Mouse (Mus musculus) left cerebral cortex, adult 8-10 months (tissue): ENCODE measurements at regions not wholly inside any gene's neighbourhood (a gene's known extent, or its start where the extent isn't known, plus 50 kb on each side); places are given as distances from the start of the nearest gene placed in this dataset.

ENCODE experiments used
- DNase-seq, 2 experiments: peaks; one replicate each; pipeline ENCODE4 v3.0.0; 2022; ENCODE audit warnings: low spot score in 2 of 2

GRCm38 (mm10) chr13:60123964-60124363 is 53.2 kb downstream of the Gas1 start:
- DNase-seq: no peak

DNA sequence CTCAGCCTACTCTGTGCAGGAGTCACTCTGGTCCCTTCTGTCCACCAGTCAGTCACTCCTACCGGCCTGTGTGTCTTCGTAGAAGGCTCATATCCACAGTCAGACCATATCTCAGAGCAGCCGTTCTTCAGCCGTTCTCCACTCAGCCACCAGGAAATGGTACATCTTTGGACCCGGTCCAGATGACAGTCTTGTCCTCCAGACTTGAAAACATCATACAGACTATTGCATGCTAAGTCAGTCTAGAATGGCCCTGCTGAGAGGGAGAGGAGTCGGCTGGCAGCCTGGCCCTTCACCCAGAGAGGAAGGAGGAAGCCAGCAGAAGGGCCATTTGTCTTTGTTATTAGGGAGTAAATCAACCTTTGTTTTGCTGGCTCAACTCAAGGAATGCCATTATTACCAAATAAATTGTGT is 54.0 kb downstream of the Gas1 start:
- no peak for DNase-seq

DNA sequence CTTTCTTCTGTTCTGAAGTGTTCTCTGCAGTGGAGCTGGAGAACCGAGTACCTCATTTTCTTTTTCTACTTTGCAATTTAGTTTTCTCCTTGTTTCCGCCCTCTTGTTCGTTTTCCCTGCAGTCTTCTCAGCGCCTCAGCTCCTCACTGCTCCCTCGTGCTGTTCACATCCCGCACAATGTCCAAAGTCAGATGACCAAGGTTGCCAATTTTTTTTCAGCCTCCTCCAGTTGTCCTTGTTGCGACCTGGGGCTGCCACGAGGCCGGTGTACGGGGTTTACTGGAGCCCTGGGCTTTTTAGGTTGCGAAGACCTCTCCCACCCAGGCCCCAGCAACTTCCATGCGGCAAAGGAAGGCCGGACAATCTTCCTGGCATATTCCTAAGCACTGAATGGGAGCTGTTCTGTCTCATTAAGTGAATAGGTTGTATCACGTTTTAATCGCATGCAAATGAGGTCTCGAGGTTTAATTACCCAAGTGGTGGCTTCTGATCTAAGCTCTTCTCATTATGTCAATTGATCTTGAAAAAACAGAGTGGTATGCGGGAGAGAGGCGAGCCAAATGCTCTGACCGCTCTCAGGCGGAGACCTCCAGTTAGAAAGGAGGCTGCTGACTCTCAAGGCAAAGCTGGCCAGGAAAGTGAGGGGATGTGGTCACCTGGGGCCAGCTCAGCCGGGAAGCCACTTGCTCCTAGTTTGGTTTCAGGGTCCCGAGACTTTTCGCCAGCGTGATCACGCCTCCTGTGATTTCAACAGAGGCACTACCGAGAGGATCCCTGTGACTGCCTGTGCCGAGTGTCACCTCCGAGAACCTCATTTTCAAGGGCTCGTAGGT is 54.6 kb downstream of the Gas1 start:
- DNase-seq: no peak

- no peak for DNase-seq
Measured at GRCm38 (mm10) chr13:60111465-60111864, 65.7 kb downstream of the Gas1 start.

DNA sequence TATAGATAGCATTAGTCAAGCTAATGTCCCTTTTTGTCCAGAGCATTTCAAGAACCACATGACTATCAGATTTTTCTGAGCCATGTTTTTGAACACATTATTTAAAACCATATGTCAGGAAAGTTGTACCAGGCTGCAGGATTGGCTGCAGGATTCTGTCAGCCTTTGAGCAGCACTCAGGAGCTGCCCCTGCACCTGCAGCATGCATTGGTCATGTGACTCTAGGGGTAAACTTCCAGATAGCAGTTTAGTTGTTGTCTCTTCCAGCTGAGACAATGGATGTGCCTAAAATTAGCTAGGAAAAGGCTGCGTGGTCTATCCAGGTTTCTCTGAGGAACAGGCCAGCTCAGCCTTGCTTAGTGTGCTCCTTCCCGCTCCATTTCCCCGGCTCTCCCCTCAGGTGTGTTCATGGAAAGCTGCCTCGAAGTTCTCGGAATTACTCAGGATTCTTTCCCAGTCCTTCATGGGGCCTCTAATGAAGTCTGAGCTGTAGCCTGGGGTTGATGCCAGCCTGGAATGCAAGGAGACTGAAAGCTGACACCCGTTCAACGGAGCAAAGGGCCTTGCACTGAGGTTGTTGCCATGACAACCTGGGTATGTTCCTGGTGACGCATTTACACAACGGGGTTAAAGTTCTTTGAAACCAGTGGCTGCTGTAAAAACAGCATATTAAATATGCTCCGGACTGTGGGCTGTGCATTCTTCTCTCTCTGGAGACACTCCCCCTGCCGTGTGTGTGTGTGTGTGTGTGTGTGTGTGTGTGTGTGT is 66.9 kb downstream of the Gas1 start:
- DNase-seq: peak in 1 of 2 experiments; percentile 23

GRCm38 (mm10) chr13:60105286-60105685 is 71.9 kb downstream of the Gas1 start:
- DNase-seq: peak in 1 of 2 experiments; percentile 55

DNA sequence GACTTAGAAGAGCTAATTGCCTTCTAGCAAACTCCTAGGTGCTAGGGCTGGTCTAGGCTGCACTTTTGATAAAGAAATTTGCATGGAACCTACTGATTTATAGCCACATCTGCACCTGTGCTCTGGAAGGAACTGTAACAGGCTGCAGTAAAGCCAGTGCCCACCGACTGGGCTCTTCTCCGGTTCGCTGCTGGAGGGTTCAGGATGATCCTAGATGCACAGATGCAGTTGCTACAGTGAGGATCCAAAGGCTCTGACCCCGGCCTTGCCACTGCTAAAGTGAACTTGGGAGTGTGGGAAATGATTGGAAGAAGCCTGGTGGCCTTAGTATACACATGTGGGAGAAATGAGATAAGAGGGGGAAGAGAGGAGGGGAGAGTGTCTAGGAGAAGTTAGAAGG is 75.5 kb downstream of the Gas1 start:
- no peak for DNase-seq

DNA sequence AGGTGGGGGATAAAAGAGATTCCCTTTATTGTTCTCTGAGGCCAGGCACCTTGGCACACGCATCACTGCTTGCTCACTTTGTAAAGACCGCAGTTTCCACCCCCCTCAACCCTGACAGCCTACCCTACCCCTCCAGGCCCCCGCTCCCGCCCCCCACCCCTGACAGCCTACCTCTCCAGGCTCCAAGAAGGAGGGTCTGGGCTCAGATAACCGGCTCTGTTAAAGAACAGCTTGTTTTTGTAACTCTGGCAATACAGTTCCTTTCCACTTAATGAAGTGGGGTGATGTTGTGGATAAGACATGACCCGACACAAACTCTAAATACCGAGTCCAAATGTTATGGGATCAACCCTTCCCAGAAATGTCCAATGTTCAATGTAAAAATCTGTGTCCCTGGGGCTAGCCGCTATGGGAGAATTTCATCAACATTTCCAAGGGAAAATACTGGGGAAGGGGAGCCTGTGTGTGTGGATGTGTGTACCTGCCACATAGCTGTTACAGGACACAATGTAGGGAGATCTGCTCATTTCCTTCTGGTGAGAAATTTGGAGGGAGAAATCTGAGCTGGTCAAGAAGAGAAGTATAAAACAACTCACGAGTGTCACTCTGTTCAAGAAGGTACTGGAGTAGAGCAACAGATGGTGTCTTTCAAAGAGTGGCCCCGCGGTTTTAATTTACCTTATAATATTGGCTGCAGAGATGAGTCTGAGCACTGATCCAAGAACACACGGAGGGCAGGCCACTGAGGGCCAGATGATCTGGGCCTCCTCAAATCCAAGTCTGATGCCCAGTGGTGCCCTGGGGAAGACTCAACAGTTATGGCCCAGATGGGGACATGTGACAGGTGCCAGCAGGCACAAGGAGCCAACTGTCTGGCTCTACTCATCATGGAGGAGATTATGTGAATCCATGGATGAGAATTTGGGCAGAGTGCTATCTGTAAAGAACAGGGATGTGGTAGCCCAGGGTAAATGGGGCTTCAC is 76.7 kb downstream of the Gas1 start:
- no peak for DNase-seq

- DNase-seq: no peak
Measured at GRCm38 (mm10) chr13:60099469-60100129, 77.6 kb downstream of the Gas1 start.

GRCm38 (mm10) chr13:60098394-60098793 is 78.8 kb downstream of the Gas1 start:
- no peak for DNase-seq

DNA sequence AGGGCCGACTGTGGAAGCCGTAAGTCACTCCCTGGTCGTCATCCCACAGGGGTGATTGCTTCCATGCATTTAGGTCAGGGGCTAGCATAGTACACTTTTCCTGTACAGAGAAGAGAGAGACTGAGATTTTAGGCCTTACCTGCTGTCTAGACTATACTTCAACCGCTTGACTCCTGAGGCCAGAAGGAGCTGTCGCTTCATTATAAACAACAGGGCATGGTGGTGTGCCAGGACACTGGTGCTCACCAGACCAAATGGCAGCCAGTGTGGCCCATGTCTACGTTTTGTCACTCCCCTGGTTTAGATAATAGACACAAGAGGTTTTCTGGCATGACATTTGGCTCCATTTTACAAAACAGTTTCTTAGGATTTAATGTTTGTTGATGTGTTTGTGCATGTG is 79.4 kb downstream of the Gas1 start:
- no peak for DNase-seq

- no peak for DNase-seq
Measured at GRCm38 (mm10) chr13:60086657-60087056, 90.5 kb downstream of the Gas1 start.

GRCm38 (mm10) chr13:60084975-60085374 is 92.2 kb downstream of the Gas1 start:
- peak in 1 of 2 experiments; percentile 10 for DNase-seq

DNA sequence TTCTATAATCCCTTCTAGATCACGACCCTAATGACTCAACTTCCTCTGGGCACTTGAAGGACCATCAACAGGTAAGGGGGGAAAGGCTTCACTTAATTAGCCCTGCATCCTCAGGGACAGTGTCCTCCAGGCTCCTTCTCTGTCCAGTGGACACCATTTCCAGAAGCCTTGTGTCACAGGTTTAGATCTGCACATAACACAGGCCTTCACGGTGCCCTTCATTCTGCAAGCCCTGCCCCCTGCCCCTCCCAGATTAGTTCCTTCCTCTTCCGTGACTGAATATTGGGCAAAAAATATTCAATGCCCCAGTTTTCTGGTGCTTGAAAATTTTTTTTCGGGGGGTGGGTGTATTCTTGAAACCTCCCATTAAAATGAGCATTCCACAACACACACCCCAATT is 92.9 kb downstream of the Gas1 start:
- no peak for DNase-seq

DNA sequence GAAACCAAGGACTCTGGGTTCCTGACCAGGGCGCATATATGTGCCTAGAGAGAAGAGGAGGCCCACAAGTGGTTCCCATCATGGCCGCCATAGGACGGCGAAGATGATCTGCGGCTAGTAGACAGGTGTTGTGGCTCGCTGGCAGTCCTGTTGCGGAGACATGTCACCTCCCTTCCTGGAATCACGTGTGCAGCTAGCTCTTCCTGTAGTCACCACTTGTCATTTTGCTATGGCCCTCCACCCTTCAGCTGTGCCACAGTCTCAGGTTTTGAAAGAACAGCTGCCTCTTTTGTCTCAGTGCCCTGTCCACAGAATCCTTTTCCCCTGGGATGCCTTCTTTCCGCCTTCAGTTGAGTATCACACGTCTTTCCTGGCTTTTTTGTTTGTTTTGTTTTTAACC is 97.1 kb downstream of the Gas1 start:
- DNase-seq: no peak

GRCm38 (mm10) chr13:60078331-60079050 is 98.7 kb downstream of the Gas1 start:
- DNase-seq: no peak

DNA sequence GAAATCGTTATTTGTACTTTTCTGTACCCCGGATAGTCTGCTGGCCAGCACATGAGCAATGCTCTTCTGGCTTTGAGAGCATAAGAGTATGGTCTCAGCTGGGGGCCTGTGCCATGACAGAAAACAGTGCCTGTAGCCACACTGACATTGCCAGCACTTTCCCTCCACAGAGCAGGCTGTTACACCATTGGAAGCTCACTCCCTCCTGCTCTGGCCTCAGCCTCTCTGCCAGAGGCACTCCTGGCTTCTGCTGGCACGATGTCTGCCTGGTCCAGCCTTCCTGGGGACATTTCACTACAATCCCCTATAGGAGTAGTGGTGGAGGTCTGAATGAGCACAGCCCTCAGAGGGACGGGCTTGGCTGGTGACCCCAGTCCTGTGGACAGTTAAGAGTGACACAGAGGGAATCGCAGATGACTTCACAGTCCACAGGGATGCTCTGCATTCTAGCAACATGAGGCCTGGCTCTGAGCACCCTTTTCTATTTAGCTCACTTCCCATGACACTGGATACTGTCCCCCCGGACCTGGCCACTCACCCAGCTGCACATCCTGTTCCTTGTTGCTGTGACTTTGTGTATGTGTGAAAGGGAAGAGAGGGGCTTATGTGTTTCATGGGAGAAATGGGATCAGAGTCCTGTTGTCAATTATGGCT is 100.9 kb downstream of the Gas1 start:
- no peak for DNase-seq

- no peak for DNase-seq
Measured at GRCm38 (mm10) chr13:60071595-60071994, 105.6 kb downstream of the Gas1 start.

DNA sequence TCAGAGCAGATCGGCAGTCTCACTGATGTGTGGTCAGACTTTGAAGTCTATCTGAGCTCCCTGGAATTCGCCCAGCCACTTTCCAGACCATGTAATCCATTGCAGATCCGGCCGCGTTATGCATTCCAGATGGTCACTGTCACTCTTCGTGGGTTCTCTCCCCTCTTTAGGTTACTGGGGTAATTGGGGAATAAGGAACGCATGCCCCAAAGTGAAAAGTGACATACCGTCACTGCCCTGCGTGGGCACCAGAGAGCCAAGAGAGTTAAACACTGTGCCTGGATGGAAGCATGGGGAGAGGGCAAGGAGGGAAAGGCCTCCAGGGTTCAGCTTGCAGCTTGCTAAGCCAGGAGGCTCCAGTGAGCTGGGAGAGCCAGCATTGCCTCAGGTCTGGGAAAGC is 108.0 kb downstream of the Gas1 start:
- DNase-seq: no peak

DNA sequence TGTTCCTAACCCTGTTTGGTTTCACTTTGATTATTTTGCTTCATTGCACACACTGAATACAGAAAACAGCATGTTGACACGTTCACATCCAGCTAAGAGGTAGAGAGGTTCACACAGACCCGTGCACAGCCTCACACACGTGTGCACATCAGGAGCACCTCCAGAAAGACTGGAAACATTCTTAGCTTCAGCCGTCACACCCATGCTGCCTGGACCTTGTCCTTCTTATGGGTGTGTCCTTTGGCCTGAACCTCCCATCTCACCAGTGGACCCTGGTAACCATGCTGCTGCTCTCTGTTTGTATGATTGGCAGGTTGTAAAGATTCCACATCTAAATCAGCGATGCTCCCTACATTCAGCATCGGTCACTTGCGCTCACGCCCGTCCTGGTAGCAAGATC is 109.8 kb downstream of the Gas1 start:
- no peak for DNase-seq
